Mouse (Mus musculus) liver, adult (tissue): ENCODE data around the gene Aanat.

Experiments
- GATA4 ChIP-seq: IDR thresholded peaks from 2 replicates; pipeline ENCODE4 v1.6.1; 2014; ENCODE audit warnings: mild to moderate bottlenecking, low read length; ENCODE audit not compliant: insufficient replicate concordance

Aanat gene

DNA sequence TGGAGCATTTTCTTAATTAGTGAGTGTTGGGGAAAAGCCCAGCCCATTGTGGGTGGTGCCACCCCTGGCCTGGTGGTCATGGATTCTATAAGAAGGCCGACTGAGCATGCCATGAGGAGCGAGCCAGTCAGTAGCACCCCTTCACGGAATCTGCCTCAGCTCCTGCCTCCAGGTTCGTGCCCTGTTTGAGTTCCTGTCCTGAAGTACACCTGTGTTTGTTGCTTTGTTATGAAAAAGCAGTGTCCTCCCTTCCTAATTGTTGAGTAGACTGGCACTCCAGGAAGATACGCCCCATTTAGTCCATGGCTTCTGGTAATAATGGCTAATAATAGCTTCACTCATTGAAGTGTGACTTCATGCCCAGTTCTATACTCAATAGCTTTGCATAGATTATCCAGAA lies at the start of gene Aanat:
Gene Aanat (plus strand): TSS at position 123 of the 400 bp plus-strand sequence.
- TF ChIP-seq GATA4 = no peak

DNA sequence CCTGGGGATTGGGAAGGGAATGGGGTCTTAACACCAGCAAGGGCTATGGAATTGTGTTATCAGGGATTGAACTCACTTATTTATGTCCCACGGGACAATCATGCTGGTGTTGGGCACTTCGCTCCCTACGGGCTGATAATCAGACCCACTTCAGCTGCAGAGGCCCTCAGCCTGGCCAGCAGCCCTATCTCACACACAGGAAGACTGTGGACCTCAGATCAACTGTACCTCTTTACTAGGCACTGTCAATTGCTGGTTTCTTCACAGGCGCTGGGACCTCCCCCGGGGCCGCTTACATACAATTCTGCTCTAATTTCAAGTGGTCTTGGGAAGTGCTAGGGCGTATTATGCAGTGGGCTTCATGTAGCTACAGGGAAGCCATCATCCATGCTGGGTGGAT lies 49.5 kb upstream of the Aanat start:
- no peak for TF ChIP-seq GATA4

DNA sequence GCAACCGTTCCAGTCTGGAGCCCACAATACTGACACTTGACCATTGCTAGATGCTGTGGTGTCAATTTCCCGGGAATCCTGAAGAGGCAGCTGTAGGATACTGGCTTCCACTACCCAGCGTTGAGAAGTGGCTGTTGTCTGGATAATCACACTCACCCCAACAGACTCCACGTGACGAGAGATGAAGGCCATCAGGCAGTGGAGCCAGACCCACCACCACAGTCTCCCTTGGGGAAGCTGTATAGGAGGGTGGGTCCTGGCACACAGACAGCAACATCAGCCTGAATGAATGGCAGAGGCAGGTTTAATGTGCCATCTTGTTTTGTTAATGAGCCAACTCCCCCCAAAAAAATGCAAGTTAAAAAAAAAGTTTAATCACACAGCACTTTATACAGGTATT lies 48.8 kb upstream of the Aanat start:
- no peak for TF ChIP-seq GATA4

DNA sequence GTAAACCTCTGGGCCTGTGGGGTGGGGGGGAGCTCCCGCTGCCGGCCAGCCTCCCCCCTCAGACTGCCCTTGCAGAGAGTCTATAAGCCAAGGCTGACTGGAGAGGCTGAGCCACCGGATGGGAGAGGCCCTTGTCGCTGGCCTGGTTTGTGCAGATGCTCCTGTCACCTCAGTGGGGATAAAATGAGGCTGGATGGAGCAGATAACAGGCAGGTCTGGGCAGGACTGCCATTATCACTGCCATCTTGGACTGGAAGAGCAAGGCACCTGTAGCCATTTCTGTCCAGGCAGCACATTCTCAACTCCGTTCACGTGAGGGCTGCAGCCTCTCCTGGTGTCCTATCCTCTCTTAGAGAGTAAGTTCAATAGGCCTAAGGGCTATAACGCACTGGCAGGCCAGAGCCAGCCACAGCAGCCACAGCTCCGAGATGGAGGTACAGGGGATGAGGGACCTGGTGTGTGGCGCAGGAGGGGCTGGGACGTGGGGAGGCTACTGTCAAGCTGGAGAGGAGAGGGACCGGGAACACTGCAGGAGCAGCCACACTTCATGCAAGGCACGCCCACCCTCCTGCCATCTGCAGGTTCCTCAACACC lies 48.0 kb upstream of the Aanat start:
- no peak for TF ChIP-seq GATA4

DNA sequence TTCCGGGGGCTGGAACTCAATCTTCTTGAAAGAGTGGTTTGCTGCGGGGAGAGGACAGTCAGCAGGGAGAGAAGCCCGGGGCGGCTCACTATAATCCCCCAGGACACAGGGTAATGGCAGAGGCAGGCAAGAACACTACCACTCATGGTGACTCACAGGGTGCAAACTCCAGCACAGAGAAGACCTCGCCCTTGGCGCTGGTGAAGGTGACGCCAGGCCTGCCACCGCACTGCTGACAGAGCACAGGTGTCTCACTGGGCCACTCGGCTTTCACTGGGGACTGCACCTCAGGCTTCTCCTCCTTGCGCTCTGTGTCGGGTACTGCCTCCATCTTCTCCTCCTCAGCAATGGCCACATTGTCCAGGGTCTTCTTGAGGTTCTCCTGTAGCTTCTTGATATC lies 45.0 kb upstream of the Aanat start:
- TF ChIP-seq GATA4 = no peak

DNA sequence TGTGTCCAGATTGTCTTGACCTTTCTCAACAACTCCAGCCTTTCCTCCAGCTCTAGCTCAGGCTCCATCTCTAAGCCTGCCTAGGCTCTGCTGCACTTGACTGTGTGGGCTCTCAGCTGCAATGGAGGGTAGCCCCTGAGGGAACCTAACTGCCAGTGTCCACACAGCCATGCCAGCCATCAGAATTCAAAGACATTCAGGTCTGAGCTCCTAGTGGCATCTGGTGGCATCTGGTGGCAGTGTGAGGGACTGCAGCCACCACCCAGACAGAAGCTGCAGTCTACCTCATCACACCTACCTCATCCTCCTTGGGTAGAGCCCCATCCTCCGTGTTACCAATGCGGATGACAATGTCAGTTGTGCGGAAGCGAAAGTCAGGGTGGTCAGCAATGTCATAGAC lies 43.1 kb upstream of the Aanat start:
- TF ChIP-seq GATA4 = no peak

DNA sequence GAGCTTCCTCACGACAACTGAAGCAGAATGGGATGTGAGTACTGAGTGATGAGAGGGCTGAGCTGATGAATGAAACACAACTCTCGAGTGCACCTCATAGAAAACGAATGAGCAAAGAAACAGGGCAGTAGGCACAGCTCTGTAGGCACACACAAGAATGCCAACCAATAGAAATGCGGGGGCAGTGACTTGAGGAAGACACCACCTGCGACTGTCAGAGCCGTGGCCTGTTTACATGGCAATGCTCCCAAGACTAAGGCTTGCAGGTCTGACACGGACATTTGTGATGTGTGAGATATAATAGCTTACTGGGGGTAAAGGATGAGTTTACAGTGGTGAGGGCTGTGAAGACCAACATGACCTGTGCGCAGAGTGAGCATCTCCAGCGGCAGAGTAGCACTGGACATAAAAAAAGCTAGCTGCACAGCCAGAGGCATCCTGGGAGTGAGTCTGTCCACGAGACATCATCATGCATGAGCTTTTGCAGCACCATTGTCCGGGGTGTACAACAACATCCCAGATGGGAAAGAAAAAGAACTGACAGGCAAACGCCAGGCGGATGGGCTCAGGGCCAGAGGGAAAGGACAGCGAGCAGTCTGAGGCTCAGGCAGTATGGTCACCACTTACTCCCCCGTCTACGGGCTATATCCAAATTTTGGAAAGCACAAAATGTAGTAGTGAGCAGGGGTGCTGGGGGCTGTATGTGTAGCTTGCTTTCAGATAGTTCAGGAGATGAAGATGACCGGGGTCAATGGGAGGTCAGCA lies 38.8 kb upstream of the Aanat start:
- TF ChIP-seq GATA4 = no peak

DNA sequence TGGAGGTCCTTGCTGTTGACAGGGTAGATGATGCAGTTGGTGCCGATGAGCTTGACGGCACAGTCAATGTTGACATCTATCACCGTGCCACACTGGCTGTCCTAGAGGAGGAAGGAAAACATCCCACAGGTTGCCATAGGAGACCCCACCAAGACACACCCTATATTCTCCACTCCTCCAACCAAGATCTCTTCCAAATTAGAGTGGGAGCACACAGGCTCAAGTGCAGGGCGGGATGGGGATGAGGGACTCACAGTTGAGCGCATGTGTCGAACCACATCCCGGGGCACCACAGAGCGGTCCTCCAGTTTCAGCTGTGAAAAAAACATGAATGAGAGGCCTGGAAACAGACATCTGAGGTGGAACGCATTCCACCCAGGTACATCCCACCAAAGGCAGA lies 37.5 kb upstream of the Aanat start:
- no peak for TF ChIP-seq GATA4

DNA sequence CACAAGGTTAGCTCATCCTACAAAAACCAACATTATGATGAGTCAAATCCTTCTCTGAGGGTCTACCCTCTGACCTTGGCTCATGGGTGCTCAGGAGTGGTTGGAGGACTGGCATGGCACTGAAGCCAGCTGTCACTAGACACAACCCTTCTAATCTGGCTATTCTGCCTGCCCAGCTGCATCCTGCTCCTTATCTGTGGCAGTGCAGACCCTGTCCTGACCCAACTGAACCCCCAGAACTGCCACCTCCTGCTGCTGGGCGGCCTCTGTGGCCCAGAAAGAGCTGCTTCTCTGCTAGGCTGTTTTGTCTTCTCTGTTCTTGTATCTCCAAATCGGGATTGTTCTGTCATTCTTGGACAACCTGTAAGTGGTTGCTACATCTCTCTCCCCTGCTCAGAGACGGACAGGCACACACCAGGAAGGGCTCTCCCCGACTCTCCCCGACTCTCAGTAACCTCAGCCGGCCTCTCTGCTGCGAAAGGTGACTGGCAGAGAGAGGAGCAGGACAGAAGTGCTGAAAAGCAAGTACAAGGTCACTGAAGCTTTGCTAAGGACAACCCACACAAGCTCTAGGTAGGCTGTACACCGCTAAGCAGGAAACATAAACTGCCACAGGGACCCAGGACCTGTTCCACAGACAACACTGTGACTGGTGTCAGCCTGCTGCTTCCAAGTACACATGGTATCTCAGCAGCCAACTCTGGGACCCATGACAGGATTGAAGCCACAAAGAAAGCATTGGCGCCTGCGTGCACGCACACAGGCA lies 36.8 kb upstream of the Aanat start:
- no peak for TF ChIP-seq GATA4

DNA sequence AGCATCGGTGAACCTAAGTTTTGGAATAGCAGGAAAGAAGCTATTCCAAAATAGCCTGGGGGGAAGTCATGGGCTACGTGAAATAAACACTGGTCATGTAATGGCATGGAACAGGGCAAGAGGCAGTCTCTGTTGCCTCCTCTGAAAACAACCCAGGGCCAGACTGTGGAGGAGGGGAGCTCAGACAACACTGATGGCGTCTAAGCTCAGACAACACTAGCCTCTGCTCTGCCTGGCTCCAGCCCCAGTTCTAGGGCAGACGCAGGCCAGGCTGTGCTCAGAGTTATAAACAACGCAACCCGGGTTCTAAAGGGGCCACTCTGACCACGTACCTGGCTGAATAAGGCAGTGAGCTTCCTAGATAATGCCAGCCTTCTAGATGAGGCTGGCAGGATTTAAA lies 35.5 kb upstream of the Aanat start:
- TF ChIP-seq GATA4 = no peak

DNA sequence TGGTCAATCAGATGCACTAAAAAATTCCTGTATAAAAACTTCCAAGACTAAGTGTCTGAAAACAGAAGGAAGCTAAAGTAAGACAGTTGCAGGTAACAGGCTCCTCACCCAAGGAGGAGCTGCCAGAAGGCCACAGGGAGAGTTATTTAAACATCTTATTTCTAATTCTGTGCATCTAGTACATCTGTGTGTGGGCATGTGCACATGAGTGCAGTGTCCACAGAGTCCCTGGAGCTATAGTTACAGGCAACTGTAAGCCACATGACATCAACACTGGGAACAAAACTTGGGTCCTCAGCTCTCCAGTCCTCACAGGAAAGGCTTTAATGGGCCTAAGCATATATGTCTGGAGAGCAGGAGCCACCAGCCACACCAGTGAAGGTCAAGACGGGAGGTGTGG lies 34.0 kb upstream of the Aanat start:
- no peak for TF ChIP-seq GATA4

DNA sequence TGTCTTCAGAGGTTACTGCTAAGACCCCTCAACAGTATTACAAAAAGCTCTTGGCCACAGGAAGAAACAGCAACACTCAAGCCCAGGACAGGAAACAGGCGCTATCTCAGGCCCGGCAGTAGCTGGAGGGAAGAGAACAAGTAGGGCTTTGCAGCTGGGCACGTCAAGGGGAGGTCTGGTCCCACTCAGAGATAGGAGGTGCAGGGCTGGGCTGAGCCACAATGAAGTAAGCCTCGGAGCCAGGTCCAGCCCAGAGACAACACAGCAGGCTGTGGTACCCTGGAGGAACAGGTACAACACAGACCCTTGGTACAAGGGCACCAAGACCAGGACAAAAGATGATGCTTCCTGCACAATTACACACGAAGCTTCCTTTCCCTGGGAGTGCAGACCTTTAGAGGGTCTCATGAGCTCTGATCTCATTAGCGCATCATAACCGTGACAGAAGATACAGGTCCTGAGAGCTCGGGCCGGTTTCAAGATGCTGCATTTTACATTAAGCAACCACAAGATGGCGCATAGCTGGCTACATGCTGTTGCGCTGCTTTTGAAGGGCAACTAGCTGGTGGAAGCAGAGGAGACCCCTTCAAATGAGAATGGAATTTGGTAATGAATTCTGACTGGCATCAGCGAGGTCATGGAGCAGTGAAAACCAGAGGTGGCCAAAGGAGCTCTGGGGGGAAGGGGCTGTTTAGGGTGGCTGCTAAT lies 31.9 kb upstream of the Aanat start:
- TF ChIP-seq GATA4 = no peak

DNA sequence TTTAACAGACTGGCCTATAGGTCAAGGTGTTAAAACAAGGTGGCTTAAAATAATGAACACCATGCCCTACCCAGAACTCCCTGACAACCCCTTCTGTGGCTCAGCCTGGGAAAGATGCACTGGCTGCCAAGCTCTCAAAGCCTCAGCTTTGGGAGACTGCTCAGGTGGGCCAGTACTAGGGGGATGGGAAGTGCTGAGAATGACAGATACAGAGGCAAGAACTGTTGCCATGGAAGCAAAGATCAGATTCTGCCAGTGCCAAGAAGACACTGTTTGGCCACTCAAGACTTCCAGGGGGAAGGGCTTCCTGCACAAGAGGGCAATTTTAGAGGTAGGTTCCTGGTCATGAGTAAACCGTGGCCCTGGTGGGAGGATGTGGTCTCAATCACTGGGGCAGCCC lies 30.7 kb upstream of the Aanat start:
- TF ChIP-seq GATA4 = no peak

DNA sequence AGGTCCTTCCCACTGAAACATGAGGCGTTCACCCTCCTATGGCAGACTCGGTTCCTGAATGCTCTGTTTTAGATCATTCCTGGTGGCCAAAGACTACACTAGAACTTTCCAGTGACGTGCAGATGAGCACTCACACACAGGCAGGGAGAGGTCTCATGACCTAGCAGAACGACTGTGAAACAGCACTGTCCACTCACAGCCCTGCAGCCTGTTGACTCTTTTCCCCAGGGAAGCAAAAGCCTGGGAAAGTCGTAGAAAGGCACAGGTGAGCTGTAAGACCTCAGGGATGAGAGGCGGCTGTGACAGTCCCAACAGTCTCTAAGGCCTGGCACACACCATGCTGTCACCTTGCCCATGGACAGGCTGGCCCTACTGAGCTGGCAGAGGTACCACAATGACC lies 29.9 kb upstream of the Aanat start:
- TF ChIP-seq GATA4 = no peak

DNA sequence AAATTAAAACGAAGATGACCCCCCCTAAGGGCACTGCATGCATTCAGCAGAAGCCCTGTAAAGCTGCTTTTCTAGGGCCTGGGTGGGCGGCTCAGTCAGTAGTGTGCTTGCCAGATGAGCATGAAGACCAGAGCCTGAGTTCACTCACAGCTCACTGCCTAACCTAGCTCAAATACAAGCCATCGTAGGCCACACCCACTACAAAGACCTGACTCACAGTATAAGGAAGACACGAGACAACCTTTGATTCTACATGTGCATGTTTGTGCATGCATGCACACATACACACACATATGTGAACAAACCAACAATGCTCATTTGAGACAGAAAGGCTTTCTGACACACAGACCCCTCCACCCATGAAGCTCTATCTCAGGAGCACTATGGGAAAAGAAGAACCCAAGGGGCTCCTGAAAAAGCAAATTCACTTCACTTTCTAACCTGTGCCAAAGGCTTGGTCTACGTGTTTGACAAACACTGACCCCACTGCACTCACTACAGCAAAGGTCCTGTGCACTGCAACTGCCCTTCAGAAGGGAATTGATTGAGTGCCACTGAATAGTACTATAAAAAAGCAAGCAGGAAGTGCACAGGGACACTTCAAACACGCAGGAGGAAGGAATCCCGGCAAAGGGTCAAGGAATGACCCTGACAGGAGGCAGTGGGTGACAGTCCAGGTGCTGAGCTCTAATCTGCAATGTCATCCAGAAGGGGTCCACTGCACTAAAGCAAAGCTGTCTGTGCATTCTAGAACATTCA lies 20.8 kb upstream of the Aanat start:
- no peak for TF ChIP-seq GATA4
